Mouse (Mus musculus): Measurements from ENCODE around the gene Gm13696. TPM values are rescaled to one million over a fixed set of nuclear protein-coding genes. Genes with fewer than 3 reads are reported as not detected.
"Not testable (repeated sequence)": the region's sequence is repeated elsewhere in the genome, so short reads cannot be mapped to it uniquely, and the experiment has no call there.

The Gm13696 gene
- not detected in 2 replicates for polyA plus RNA-seq (2014; fragmentation: Nextera tagmentation; extraction: Ambion mirVana)

- WGBS (ENCODE audit: insufficient replicate concordance): no CpG with 5 or more reads among the region's 6 CpGs
- H3K4me3 ChIP-seq (ENCODE audit: low read depth, low read length); ATAC-seq (replicated peaks; ENCODE audit: insufficient number of reproducible peaks, low FRiP score, low TSS enrichment); H3K27me3 ChIP-seq (ENCODE audit: control insufficient read depth, insufficient read depth, low read length); H3K4me2 ChIP-seq; H3K36me3 ChIP-seq (ENCODE audit: control insufficient read depth, insufficient read depth, low read length); H3K9ac ChIP-seq (ENCODE audit: low read depth, low read length); H3K4me1 ChIP-seq (ENCODE audit: control insufficient read depth, insufficient read depth, low read length); H3K27ac ChIP-seq (ENCODE audit: low read depth, low read length); H3K9me3 ChIP-seq (replicated peaks; ENCODE audit: control insufficient read depth, low read length): not testable (repeated sequence)
These were observed at the start of gene Gm13696 for GRCm38 (mm10) chr2:83972823-83973222. Gene Gm13696, plus strand, starts transcription at chr2:83973123.

DNA sequence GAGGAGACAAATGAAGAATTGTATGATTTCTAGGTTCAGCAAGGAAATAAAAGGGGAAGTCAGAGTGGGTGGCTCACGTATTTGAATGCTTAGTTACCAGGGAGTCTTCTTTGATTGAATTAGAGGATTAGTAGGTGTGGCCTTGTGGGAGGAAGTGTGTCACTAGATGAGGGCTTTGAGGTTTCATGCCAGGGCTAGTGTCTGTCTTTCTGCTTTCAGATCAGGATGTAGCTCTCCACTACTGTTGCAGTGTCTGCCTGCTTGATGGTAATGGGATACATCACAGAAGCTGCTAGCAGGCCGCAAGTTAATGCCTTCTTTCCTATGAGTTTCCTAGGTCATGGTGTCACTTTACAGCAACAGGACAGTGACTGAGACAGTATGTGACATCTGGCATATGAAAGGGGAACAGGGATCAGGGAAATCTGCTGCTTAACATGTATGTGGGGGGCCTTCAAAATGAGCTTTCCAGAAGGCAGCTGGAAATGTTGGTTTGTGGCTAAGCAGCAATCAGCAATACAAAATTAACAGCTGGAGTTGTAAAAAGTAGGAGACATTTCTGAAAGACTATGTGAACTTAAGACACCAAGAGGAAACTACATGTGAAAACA is 43.3 kb upstream of the Gm13696 start:
- ATAC-seq (replicated peaks; ENCODE audit: insufficient number of reproducible peaks, low FRiP score, low TSS enrichment): no peak
- WGBS (ENCODE audit: insufficient replicate concordance): 73% methylated on average over 2 of the region's 2 CpGs

GRCm38 (mm10) chr2:83940931-83941361 is 32.0 kb upstream of the Gm13696 start, which contains the start of gene Zswim2:
Gene Zswim2, minus strand, starts transcription at chr2:83941228.
- H3K27ac ChIP-seq (ENCODE audit: low read depth, low read length): no peak within 1 kb of the TSS
- no peak within 1 kb of the TSS for H3K9ac ChIP-seq (ENCODE audit: low read depth, low read length)
- WGBS (ENCODE audit: insufficient replicate concordance): 3% methylated on average over 20 of the region's 20 CpGs
- H3K4me3 ChIP-seq (ENCODE audit: low read depth, low read length): peak within 1 kb of the TSS; percentile 27; the same call in 1 of the 2 replicates
- H3K36me3 ChIP-seq (ENCODE audit: control insufficient read depth, insufficient read depth, low read length): no peaks in the 10 kb centered on the region
- no peaks in the 10 kb centered on the region for H3K9me3 ChIP-seq (replicated peaks; ENCODE audit: control insufficient read depth, low read length)
- H3K4me2 ChIP-seq: peak within 1 kb of the TSS; percentile 61
- H3K4me1 ChIP-seq (ENCODE audit: control insufficient read depth, insufficient read depth, low read length): peaks cover 3% of the 10 kb centered on the region; the same call in 1 of the 2 replicates
- ATAC-seq (replicated peaks; ENCODE audit: insufficient number of reproducible peaks, low FRiP score, low TSS enrichment): no peak; the same call in 1 of the 2 replicates
- H3K27me3 ChIP-seq (ENCODE audit: control insufficient read depth, insufficient read depth, low read length): no peaks in the 10 kb centered on the region

More for the DNA sequence above, 43.3 kb upstream of the Gm13696 start:
- Histone ChIP-seq H3K9me3 (replicated peaks; ENCODE audit: control insufficient read depth, low read length) (no peaks in the 10 kb centered on the region), H3K27me3 (ENCODE audit: control insufficient read depth, insufficient read depth, low read length) (no peaks in the 10 kb centered on the region), H3K4me2 (no peak overlapping the region), H3K27ac (ENCODE audit: low read depth, low read length) (no peak overlapping the region), H3K4me1 (ENCODE audit: control insufficient read depth, insufficient read depth, low read length) (no peaks in the 10 kb centered on the region), H3K36me3 (ENCODE audit: control insufficient read depth, insufficient read depth, low read length) (no peaks in the 10 kb centered on the region), H3K9ac (ENCODE audit: low read depth, low read length) (no peak overlapping the region), H3K4me3 (ENCODE audit: low read depth, low read length) (no peak overlapping the region)

DNA sequence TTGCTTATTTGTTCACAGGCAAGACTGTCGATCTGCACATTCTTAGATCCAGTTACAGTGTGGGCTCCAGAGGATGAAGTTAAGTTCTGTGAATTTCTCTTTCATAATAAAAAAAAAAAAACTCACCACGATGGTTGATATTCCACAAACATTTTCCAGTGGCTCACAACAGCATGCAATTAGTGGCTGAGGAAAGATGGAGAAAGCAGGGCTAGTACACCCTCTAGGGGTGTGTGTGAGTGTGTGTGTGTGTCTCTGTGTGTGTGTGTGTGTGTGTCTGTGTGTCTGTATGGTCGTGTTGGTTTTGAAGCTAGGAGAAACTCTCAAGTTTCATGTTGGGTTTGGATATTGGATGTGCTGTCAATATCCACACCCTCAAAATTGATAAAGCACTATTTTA is 31.5 kb upstream of the Gm13696 start:
- H3K4me3 ChIP-seq (ENCODE audit: low read depth, low read length): peak overlapping the region; percentile 27; the same call in 1 of the 2 replicates
- no peak for ATAC-seq (replicated peaks; ENCODE audit: insufficient number of reproducible peaks, low FRiP score, low TSS enrichment)
- WGBS (ENCODE audit: insufficient replicate concordance): 51% methylated on average over 3 of the region's 3 CpGs

DNA sequence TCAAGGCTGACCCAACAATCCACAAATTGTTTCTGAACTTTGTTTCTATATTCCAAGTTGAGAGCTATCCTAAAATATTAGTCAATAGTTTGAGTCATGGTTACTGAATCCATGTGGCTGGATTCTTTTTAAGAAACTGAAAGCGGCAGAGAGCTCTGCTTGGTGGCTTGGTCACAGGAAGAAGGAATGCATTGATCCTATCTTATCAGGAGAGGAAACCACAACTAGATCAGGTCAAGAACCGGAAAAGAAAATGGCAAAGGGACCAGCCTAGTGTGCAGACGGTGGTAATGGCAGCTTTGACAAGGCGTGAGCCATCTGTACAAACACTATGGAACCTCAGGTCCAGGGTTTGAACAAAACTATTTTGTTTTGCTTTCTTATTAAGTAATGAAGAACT is 31.1 kb upstream of the Gm13696 start:
- Histone ChIP-seq H3K4me3 (ENCODE audit: low read depth, low read length) (no peak overlapping the region), H3K27ac (ENCODE audit: low read depth, low read length) (no peak overlapping the region), H3K9me3 (replicated peaks; ENCODE audit: control insufficient read depth, low read length) (no peaks in the 10 kb centered on the region), H3K27me3 (ENCODE audit: control insufficient read depth, insufficient read depth, low read length) (no peaks in the 10 kb centered on the region), H3K9ac (ENCODE audit: low read depth, low read length) (no peak overlapping the region), H3K4me2 (no peak overlapping the region), H3K4me1 (ENCODE audit: control insufficient read depth, insufficient read depth, low read length) (peaks cover 3% of the 10 kb centered on the region; the same call in 1 of the 2 replicates), H3K36me3 (ENCODE audit: control insufficient read depth, insufficient read depth, low read length) (no peaks in the 10 kb centered on the region)
- 40% methylated on average over 4 of the region's 4 CpGs for WGBS (ENCODE audit: insufficient replicate concordance)
- ATAC-seq (replicated peaks; ENCODE audit: insufficient number of reproducible peaks, low FRiP score, low TSS enrichment): no peak

More for the DNA sequence above, 31.5 kb upstream of the Gm13696 start:
- H3K4me2 ChIP-seq: peak overlapping the region; percentile 61
- peaks cover 3% of the 10 kb centered on the region; the same call in 1 of the 2 replicates for H3K4me1 ChIP-seq (ENCODE audit: control insufficient read depth, insufficient read depth, low read length)
- no peaks in the 10 kb centered on the region for H3K9me3 ChIP-seq (replicated peaks; ENCODE audit: control insufficient read depth, low read length)
- H3K36me3 ChIP-seq (ENCODE audit: control insufficient read depth, insufficient read depth, low read length): no peaks in the 10 kb centered on the region
- no peak overlapping the region for H3K9ac ChIP-seq (ENCODE audit: low read depth, low read length)
- no peak overlapping the region for H3K27ac ChIP-seq (ENCODE audit: low read depth, low read length)
- no peaks in the 10 kb centered on the region for H3K27me3 ChIP-seq (ENCODE audit: control insufficient read depth, insufficient read depth, low read length)

DNA sequence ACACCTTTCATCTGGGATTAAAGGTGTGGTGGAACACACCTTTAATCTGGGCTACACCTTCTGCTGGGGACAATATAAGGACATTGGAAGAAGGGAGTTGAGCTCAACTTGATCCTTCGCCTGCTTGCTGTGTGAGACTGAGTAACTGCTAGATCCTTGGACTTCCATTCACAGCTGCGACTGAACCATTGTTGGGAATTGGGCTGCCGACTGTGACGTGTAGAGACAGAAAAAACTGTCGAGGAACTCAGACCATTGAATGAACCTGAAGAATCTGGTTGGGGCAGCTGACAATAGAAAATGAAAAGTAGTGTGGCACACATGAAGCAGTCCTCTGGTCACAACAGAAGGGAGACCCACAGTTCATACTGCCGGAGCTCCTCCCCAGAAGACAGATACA is 17.5 kb upstream of the Gm13696 start, which contains the start of gene Gm13698:
TSS of gene Gm13698 (plus strand) at position 301 of the 400 bp plus-strand sequence.
- no CpG with 5 or more reads among the region's 6 CpGs for WGBS (ENCODE audit: insufficient replicate concordance)
- H3K27me3 ChIP-seq (ENCODE audit: control insufficient read depth, insufficient read depth, low read length); H3K4me1 ChIP-seq (ENCODE audit: control insufficient read depth, insufficient read depth, low read length); H3K9me3 ChIP-seq (replicated peaks; ENCODE audit: control insufficient read depth, low read length); H3K27ac ChIP-seq (ENCODE audit: low read depth, low read length); H3K4me2 ChIP-seq; H3K4me3 ChIP-seq (ENCODE audit: low read depth, low read length); H3K9ac ChIP-seq (ENCODE audit: low read depth, low read length); ATAC-seq (replicated peaks; ENCODE audit: insufficient number of reproducible peaks, low FRiP score, low TSS enrichment); H3K36me3 ChIP-seq (ENCODE audit: control insufficient read depth, insufficient read depth, low read length): not testable (repeated sequence)

DNA sequence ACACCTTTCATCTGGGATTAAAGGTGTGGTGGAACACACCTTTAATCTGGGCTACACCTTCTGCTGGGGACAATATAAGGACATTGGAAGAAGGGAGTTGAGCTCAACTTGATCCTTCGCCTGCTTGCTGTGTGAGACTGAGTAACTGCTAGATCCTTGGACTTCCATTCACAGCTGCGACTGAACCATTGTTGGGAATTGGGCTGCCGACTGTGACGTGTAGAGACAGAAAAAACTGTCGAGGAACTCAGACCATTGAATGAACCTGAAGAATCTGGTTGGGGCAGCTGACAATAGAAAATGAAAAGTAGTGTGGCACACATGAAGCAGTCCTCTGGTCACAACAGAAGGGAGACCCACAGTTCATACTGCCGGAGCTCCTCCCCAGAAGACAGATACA is 11.7 kb upstream of the Gm13696 start, which contains the start of gene Gm13693:
TSS of gene Gm13693 (plus strand) at position 301 of the 400 bp plus-strand sequence.
- H3K27ac ChIP-seq (ENCODE audit: low read depth, low read length); H3K9me3 ChIP-seq (replicated peaks; ENCODE audit: control insufficient read depth, low read length); H3K4me2 ChIP-seq; H3K4me3 ChIP-seq (ENCODE audit: low read depth, low read length); H3K36me3 ChIP-seq (ENCODE audit: control insufficient read depth, insufficient read depth, low read length); ATAC-seq (replicated peaks; ENCODE audit: insufficient number of reproducible peaks, low FRiP score, low TSS enrichment); H3K9ac ChIP-seq (ENCODE audit: low read depth, low read length); H3K4me1 ChIP-seq (ENCODE audit: control insufficient read depth, insufficient read depth, low read length); H3K27me3 ChIP-seq (ENCODE audit: control insufficient read depth, insufficient read depth, low read length): not testable (repeated sequence)
- WGBS (ENCODE audit: insufficient replicate concordance): no CpG with 5 or more reads among the region's 6 CpGs

DNA sequence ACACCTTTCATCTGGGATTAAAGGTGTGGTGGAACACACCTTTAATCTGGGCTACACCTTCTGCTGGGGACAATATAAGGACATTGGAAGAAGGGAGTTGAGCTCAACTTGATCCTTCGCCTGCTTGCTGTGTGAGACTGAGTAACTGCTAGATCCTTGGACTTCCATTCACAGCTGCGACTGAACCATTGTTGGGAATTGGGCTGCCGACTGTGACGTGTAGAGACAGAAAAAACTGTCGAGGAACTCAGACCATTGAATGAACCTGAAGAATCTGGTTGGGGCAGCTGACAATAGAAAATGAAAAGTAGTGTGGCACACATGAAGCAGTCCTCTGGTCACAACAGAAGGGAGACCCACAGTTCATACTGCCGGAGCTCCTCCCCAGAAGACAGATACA is 5.9 kb upstream of the Gm13696 start, which contains the start of gene Gm13695:
TSS of gene Gm13695 (plus strand) at position 301 of the 400 bp plus-strand sequence.
- ATAC-seq (replicated peaks; ENCODE audit: insufficient number of reproducible peaks, low FRiP score, low TSS enrichment): not testable (repeated sequence)
- no CpG with 5 or more reads among the region's 6 CpGs for WGBS (ENCODE audit: insufficient replicate concordance)

GRCm38 (mm10) chr2:83978633-83979032 is 5.7 kb downstream of the Gm13696 start, which contains the start of gene Gm13694:
Gene Gm13694, plus strand, starts transcription at chr2:83978933.
- WGBS (ENCODE audit: insufficient replicate concordance): no CpG with 5 or more reads among the region's 6 CpGs
- not testable (repeated sequence) for H3K4me2 ChIP-seq; H3K4me1 ChIP-seq (ENCODE audit: control insufficient read depth, insufficient read depth, low read length); H3K9me3 ChIP-seq (replicated peaks; ENCODE audit: control insufficient read depth, low read length); H3K36me3 ChIP-seq (ENCODE audit: control insufficient read depth, insufficient read depth, low read length); ATAC-seq (replicated peaks; ENCODE audit: insufficient number of reproducible peaks, low FRiP score, low TSS enrichment); H3K27ac ChIP-seq (ENCODE audit: low read depth, low read length); H3K9ac ChIP-seq (ENCODE audit: low read depth, low read length); H3K4me3 ChIP-seq (ENCODE audit: low read depth, low read length); H3K27me3 ChIP-seq (ENCODE audit: control insufficient read depth, insufficient read depth, low read length)

More for the DNA sequence above, 5.9 kb upstream of the Gm13696 start, which contains the start of gene Gm13695:
- H3K27me3 ChIP-seq (ENCODE audit: control insufficient read depth, insufficient read depth, low read length); H3K9me3 ChIP-seq (replicated peaks; ENCODE audit: control insufficient read depth, low read length); H3K27ac ChIP-seq (ENCODE audit: low read depth, low read length); H3K4me3 ChIP-seq (ENCODE audit: low read depth, low read length); H3K4me2 ChIP-seq; H3K4me1 ChIP-seq (ENCODE audit: control insufficient read depth, insufficient read depth, low read length); H3K9ac ChIP-seq (ENCODE audit: low read depth, low read length); H3K36me3 ChIP-seq (ENCODE audit: control insufficient read depth, insufficient read depth, low read length): not testable (repeated sequence)

All from heart, embryonic 11.5 days (tissue).